Mouse (Mus musculus) embryo, embryonic 9.5 days (tissue): ENCODE data around the gene Srgn.
A peak's percentile ranks its signal among the peaks of the same experiment; 100 is the strongest.
"Not testable (repeated sequence)": the region's sequence is repeated elsewhere in the genome, so short reads cannot be mapped to it uniquely, and the experiment has no call there.

ENCODE experiments used
- DNase-seq: peaks from one replicate; pipeline ENCODE4 v3.0.0-alpha.2; 2017; ENCODE audit errors: extremely low spot score

Gene Srgn

DNA sequence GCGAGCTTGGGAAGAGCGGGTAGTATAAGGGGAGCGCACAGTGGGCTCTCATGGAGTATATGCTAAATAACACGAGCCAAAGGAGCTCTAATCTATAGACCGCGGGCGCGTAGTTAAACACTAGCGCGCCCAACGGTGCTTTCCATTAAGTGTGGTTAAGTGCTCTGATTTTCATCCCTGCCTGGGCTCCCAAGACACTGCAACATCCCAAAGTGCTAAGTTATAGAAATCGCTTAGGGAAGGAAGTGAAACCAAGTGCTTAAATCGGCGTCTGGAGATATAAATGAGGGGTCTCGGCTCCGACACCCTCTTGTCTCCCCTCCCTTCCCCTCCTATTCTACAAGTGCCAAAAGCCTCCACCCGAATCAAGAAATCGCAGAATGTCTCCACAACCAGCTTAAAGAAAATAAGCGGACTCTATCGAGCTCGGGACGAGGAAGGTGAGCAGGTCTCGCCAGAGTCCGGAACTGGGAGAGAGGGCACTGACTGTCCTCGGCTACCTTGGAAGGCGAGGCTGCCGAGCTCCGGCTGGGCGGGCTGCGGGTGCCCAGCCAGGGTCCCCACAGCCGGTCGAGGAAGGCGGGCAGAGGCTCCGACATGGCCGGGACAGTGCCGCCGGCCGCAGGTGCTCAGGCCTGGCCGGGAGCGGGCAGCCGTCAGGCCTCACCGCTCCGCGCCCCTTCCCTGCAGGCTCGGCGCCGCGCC lies 41.2 kb downstream of the Srgn start:
- DNase-seq, result no peak

DNA sequence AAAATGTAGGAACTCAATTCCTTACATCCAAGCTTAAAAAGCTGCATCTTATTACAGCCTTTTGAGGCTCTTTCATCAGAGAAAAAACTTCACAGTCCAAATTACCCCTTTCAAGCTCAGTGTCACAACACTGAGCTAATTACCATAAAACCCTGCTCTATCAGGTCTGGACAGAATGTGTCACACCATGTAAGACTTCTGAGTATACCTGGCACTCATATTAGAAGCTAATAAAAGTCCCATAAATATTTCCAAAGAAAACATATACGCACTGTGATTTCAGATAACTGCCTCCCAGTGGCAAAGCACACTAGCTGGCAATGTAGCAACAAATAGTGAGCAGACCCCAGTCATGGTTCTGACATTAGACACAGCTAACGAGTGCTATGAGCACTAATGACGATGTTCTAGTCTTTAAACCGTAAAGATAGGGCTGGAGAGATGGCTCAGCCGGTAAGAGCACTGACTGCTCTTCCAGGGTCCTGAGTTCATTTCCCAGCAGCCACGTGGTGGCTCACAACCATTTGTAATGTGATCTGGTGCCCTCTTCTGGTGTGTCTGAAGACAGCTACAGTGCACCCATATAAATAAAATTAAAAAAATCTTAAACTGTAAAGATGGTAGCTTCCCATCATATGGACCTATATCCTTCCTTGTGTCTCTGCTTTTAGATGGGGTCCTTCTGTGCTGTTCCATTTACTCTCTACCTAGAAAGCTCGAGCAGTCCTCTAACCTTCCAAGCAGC lies 46.0 kb downstream of the Srgn start:
- DNase-seq, result no peak

- no peak for DNase-seq
Observed at GRCm38 (mm10) chr10:62476980-62477379, 50.3 kb downstream of the Srgn start.

DNA sequence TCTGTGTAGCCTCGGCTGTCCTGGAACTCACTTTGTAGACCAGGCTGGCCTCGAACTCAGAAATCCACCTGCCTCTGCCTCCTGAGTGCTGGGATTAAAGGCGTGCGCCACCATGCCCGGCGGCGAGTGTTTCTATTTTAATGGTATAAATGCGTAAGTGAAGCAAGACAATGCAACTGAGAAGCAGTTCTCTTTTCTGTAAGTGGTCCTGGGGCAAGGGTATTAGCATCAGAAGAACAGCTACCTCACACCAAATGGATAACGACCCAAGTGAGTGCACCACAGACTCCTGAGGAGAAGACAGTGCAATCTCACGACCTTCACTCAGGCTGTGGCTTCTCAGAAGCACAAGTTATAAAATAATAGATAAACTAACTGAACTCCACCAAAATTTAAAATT lies 52.3 kb downstream of the Srgn start:
- DNase-seq, result no peak

DNA sequence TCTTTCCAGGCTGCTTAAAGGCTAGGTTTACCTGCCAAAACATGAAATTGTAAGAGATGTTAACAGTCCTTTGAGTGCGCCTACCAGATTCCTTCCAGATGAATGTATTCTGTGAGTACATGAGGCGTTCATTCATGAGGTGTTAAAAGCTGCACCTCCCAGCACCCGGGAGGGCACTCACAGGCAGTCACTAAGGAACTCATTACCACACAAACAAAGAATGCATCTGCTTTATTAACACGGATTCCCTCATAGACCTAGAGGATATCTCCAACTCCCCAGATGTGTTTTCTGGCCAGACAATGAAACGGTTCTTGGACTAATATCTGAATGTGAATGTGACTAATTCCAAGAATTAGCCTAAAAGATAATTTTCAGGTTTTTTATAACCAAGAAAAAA lies 56.1 kb downstream of the Srgn start:
- DNase-seq, result no peak

DNA sequence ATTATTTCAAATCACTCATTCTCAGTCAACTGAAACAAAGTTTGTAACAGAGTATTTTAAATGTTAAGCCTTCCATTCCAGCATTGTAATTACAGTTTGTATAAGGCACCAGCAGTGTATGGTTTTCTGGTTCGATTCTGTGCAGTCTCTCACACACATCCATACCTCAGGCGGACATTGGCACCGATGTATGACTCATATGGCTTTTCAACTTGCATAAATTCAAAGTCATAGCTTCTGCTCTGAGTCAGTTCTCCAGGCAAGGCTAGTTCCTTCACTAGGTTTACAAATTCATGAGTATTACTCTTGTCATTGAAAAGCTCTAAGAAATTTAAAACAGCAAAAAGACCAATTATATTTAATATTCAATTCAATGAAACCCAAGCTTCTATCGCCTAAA lies 57.5 kb downstream of the Srgn start:
- DNase-seq, result no peak

DNA sequence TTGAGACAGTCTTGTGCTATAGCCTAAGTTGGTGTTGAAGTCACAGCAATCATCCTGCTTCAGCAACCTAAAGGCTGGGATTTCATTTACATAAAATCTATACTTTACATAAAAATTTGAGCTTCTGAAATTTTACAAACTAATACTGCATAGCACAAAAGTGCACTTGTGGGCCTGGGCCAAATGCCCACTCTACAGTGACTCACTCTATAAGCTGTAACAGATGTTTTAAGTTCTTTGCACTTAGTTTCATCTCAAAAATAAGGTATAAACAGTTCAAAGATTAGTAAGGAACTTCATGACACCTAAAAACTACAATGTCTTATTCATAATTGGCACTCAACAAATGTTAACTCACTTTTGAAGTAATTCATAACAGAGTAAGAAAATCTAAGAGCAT lies 65.9 kb downstream of the Srgn start:
- DNase-seq, result no peak

- DNase-seq, result not testable (repeated sequence)
Observed at GRCm38 (mm10) chr10:62452001-62452400, 75.2 kb downstream of the Srgn start.

- DNase-seq, result no peak
Observed at GRCm38 (mm10) chr10:62450280-62450640, 77.0 kb downstream of the Srgn start.

GRCm38 (mm10) chr10:62449364-62450279 lies 77.6 kb downstream of the Srgn start, which contains the start of the genes 4930507D05Rik and Supv3l1:
Gene 4930507D05Rik, plus strand, starts transcription at chr10:62449489.
Gene Supv3l1, minus strand, starts transcription at chr10:62449738.
- DNase-seq, result peak; percentile 93
